Mouse (Mus musculus) intestine, embryonic 16.5 days (tissue): ENCODE measurements around the gene D230025D16Rik. TPM values are rescaled to one million over a fixed set of nuclear protein-coding genes. Genes with fewer than 3 reads are reported as not detected.
"Not testable (repeated sequence)": the region's sequence is repeated elsewhere in the genome, so short reads cannot be mapped to it uniquely, and the experiment has no call there.

ENCODE experiments used
- ATAC-seq: fragments of 200-750 bp; cut with Nextera tagmentation; 2 replicates; pipeline ENCODE4 v1.8.0; 2017; ENCODE audit warnings: moderate TSS enrichment, moderate library complexity
- H3K27ac ChIP-seq: fragments of 300-500 bp; sonication (generic); 2 replicates; pipeline ENCODE4 v1.5.1; 2014; ENCODE audit warnings: mild to moderate bottlenecking, low read length
- H3K27me3 ChIP-seq: fragments of 300-500 bp; sonication (generic); replicated peaks from 2 replicates; pipeline ENCODE4 v1.6.1; 2014; ENCODE audit warnings: low read length, control low read depth, mixed read lengths; ENCODE audit not compliant: control insufficient read depth, insufficient read depth
- H3K36me3 ChIP-seq: fragments of 300-500 bp; sonication (generic); 2 replicates; pipeline ENCODE4 v1.6.1; 2014; ENCODE audit warnings: low read length, control low read depth; ENCODE audit not compliant: control insufficient read depth, insufficient read depth
- H3K4me1 ChIP-seq: fragments of 300-500 bp; sonication (generic); 2 replicates; pipeline ENCODE4 v1.6.1; 2014; ENCODE audit warnings: low read length, control low read depth, mixed read lengths; ENCODE audit not compliant: control insufficient read depth, insufficient read depth
- H3K4me2 ChIP-seq: fragments of 300-500 bp; sonication (generic); 2 replicates; pipeline ENCODE4 v1.6.1; 2014; ENCODE audit warnings: low read depth, low read length, control low read depth
- H3K4me3 ChIP-seq: fragments of 300-500 bp; sonication (generic); 2 replicates; pipeline ENCODE4 v1.5.1; 2014; ENCODE audit warnings: mild to moderate bottlenecking, low read length
- H3K9ac ChIP-seq: fragments of 300-500 bp; sonication (generic); 2 replicates; pipeline ENCODE4 v1.6.1; 2014; ENCODE audit warnings: low read depth, low read length
- H3K9me3 ChIP-seq: fragments of 300-500 bp; sonication (generic); 2 replicates; pipeline ENCODE4 v1.6.1; 2016; ENCODE audit warnings: low read length, control low read depth; ENCODE audit not compliant: control insufficient read depth
- WGBS: fragments of 180-500 bp; shearing (Covaris S2); extraction: QIAGEN DNeasy Blood & Tissue Kit; methylation state at CpG from one replicate; pipeline ENCODE4 v1.1.7; 2014; 5-methylcytosine and 5-hydroxymethylcytosine counted together
- polyA plus RNA-seq: library from polyadenylated mRNA; unstranded; fragments of >200 nt; fragmentation: Nextera tagmentation; extraction: Ambion mirVana; gene quantifications from 2 replicates; pipeline ENCODE4 v1.2.1, GENCODE M21; 2015

The D230025D16Rik gene
- polyA plus RNA-seq, 1 experiment from 2014 or later = 20.6 TPM

GRCm38 (mm10) chr8:105286907-105287306 lies 62.0 kb downstream of the D230025D16Rik start:
- no peaks in the 10 kb centered on the region; the same call in 1 of the 2 replicates for H3K36me3 ChIP-seq
- 81% methylated on average over 4 of the region's 4 CpGs for WGBS
- H3K27ac ChIP-seq = no peak overlapping the region
- no peak overlapping the region for H3K4me3 ChIP-seq
- no peaks in the 10 kb centered on the region for H3K9me3 ChIP-seq
- no peak overlapping the region for H3K4me2 ChIP-seq
- H3K27me3 ChIP-seq = peaks cover 13% of the 10 kb centered on the region
- H3K4me1 ChIP-seq = peaks cover 21% of the 10 kb centered on the region
- no peak for ATAC-seq
- no peak overlapping the region for H3K9ac ChIP-seq

- H3K27me3 ChIP-seq = peaks cover 13% of the 10 kb centered on the region
- H3K4me3 ChIP-seq = no peak overlapping the region
Observed at GRCm38 (mm10) chr8:105288231-105288630, 63.3 kb downstream of the D230025D16Rik start.

GRCm38 (mm10) chr8:105288958-105289732 lies 64.2 kb downstream of the D230025D16Rik start:
- ATAC-seq = peak; percentile 95
- peaks cover 21% of the 10 kb centered on the region for H3K4me1 ChIP-seq
- WGBS = under 1% methylated on average over 53 of the region's 53 CpGs

More at GRCm38 (mm10) chr8:105288231-105288630, 63.3 kb downstream of the D230025D16Rik start:
- H3K27ac ChIP-seq = no peak overlapping the region
- H3K9me3 ChIP-seq = no peaks in the 10 kb centered on the region
- no peak for ATAC-seq
- H3K4me2 ChIP-seq = peak overlapping the region; percentile 93; the same call in 1 of the 2 replicates
- H3K9ac ChIP-seq = no peak overlapping the region
- WGBS = 87% methylated on average over 5 of the region's 5 CpGs
- no peaks in the 10 kb centered on the region; the same call in 1 of the 2 replicates for H3K36me3 ChIP-seq
- peaks cover 21% of the 10 kb centered on the region for H3K4me1 ChIP-seq

GRCm38 (mm10) chr8:105289805-105290460 lies 65.0 kb downstream of the D230025D16Rik start, which contains the start of gene 4931428F04Rik:
Gene 4931428F04Rik (minus strand): TSS chr8:105289864.
- Histone ChIP-seq H3K27ac (peak within 1 kb of the TSS; percentile 23; the same call in 1 of the 2 replicates), H3K4me3 (peak within 1 kb of the TSS; percentile 59), H3K9me3 (no peaks in the 10 kb centered on the region), H3K36me3 (no peaks in the 10 kb centered on the region), H3K9ac (peak within 1 kb of the TSS; percentile 64), H3K4me1 (peaks cover 21% of the 10 kb centered on the region), H3K27me3 (peaks cover 13% of the 10 kb centered on the region), H3K4me2 (peak within 1 kb of the TSS; percentile 93)
- 1% methylated on average over 43 of the region's 43 CpGs for WGBS
- peak; percentile 17 for ATAC-seq

More at GRCm38 (mm10) chr8:105288958-105289732, 64.2 kb downstream of the D230025D16Rik start:
- no peaks in the 10 kb centered on the region for H3K9me3 ChIP-seq
- peak overlapping the region; percentile 93 for H3K4me2 ChIP-seq
- peak overlapping the region; percentile 59 for H3K4me3 ChIP-seq
- H3K27ac ChIP-seq = 0 out of 2 replicates have a peak overlapping the region, but pooled peaks have one; percentile 23
- peak overlapping the region; percentile 64 for H3K9ac ChIP-seq
- no peaks in the 10 kb centered on the region for H3K36me3 ChIP-seq
- peaks cover 13% of the 10 kb centered on the region for H3K27me3 ChIP-seq

- ATAC-seq = 0 out of 2 replicates have a peak, but pooled peaks have one; percentile 0
Observed at GRCm38 (mm10) chr8:105290554-105291314, 65.8 kb downstream of the D230025D16Rik start.

GRCm38 (mm10) chr8:105291364-105291763 lies 66.4 kb downstream of the D230025D16Rik start:
- Histone ChIP-seq H3K27me3 (peaks cover 13% of the 10 kb centered on the region), H3K4me1 (peaks cover 23% of the 10 kb centered on the region)
- not testable (repeated sequence) for H3K4me2 ChIP-seq, H3K9me3 ChIP-seq, H3K9ac ChIP-seq, H3K36me3 ChIP-seq, H3K4me3 ChIP-seq, ATAC-seq, H3K27ac ChIP-seq
- WGBS = 85% methylated on average over 8 of the region's 8 CpGs

More at GRCm38 (mm10) chr8:105290554-105291314, 65.8 kb downstream of the D230025D16Rik start:
- peaks cover 13% of the 10 kb centered on the region for H3K27me3 ChIP-seq
- H3K4me1 ChIP-seq = peaks cover 21% of the 10 kb centered on the region
- H3K4me2 ChIP-seq = peak overlapping the region; percentile 93; the same call in 1 of the 2 replicates
- peak overlapping the region; percentile 59 for H3K4me3 ChIP-seq
- H3K36me3 ChIP-seq = no peaks in the 10 kb centered on the region
- H3K27ac ChIP-seq = no peak overlapping the region
- no peak overlapping the region for H3K9ac ChIP-seq
- 8% methylated on average over 31 of the region's 31 CpGs for WGBS
- H3K9me3 ChIP-seq = no peaks in the 10 kb centered on the region

GRCm38 (mm10) chr8:105291802-105292201 lies 66.9 kb downstream of the D230025D16Rik start:
- not testable (repeated sequence) for H3K9me3 ChIP-seq, H3K36me3 ChIP-seq, H3K4me3 ChIP-seq, H3K9ac ChIP-seq, H3K4me2 ChIP-seq, H3K27ac ChIP-seq, ATAC-seq
- peaks cover 26% of the 10 kb centered on the region for H3K4me1 ChIP-seq
- peaks cover 13% of the 10 kb centered on the region for H3K27me3 ChIP-seq
- 70% methylated on average over 3 of the region's 3 CpGs for WGBS

GRCm38 (mm10) chr8:105292471-105292870 lies 67.5 kb downstream of the D230025D16Rik start:
- Histone ChIP-seq H3K36me3 (no peaks in the 10 kb centered on the region), H3K4me3 (no peak overlapping the region), H3K27me3 (peaks cover 13% of the 10 kb centered on the region), H3K9ac (no peak overlapping the region), H3K4me1 (peaks cover 30% of the 10 kb centered on the region), H3K4me2 (no peak overlapping the region), H3K27ac (no peak overlapping the region), H3K9me3 (no peaks in the 10 kb centered on the region)
- no peak for ATAC-seq
- 84% methylated on average over 7 of the region's 7 CpGs for WGBS
